Mouse (Mus musculus): ENCODE results near the gene Cenpp. TPM values are rescaled to one million over a fixed set of nuclear protein-coding genes. Genes with fewer than 3 reads are reported as not detected.
A peak's percentile ranks its signal among the peaks of the same experiment; 100 is the strongest.

Gene Cenpp
- total and polyA plus RNA-seq, 2 experiments from 2014 or later = 2.1 to 16.2 TPM

DNA sequence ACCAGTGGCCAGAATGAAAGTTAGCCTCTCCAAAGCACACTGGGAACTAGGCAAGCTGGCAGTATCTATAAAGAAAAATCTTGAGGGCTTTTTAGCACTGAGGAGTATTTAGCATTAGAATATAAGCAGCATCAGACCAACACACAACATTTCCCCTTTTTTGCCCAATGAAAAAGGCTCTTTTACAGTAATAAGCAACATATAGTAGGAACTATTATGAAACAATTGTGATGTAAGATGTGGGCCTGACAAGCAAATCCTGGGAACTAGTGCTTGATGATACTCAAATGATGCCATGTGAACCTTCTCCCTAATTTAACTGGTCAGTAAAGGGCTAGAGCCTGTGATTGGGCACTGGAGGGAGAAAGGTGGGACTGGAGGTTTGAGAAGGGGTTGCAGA lies 24.4 kb downstream of the Cenpp start:
- TF ChIP-seq CTCF (IDR thresholded peaks at IDR 0.05; ENCODE audit: low read depth) (no peak), EP300 (IDR thresholded peaks at IDR 0.05; ENCODE audit: low read depth) (no peak)
- Histone ChIP-seq H3K27me3 (ENCODE audit: control insufficient read depth, insufficient read depth, low read length) (no peaks in the 10 kb centered on the region), H3K36me3 (replicated peaks; ENCODE audit: control insufficient read depth, insufficient read depth, low read length) (0 out of 2 replicates have a peak, but pooled peaks cover 3% of the 10 kb centered on the region), H3K27ac (ENCODE audit: low read depth) (no peak overlapping the region), H3K9me3 (replicated peaks; ENCODE audit: control insufficient read depth, low read length) (no peaks in the 10 kb centered on the region), H3K4me1 (ENCODE audit: control insufficient read depth, insufficient read depth) (no peaks in the 10 kb centered on the region), H3K4me3 (ENCODE audit: low read depth, low read length) (no peak overlapping the region), H3K9ac (replicated peaks; ENCODE audit: low read depth, low read length) (no peak overlapping the region), H3K4me2 (ENCODE audit: low read depth, low read length) (no peak overlapping the region)
- ATAC-seq (ENCODE audit: insufficient read depth, low read depth) (no peak), DNase-seq (ENCODE audit: low spot score) (no peak)

DNA sequence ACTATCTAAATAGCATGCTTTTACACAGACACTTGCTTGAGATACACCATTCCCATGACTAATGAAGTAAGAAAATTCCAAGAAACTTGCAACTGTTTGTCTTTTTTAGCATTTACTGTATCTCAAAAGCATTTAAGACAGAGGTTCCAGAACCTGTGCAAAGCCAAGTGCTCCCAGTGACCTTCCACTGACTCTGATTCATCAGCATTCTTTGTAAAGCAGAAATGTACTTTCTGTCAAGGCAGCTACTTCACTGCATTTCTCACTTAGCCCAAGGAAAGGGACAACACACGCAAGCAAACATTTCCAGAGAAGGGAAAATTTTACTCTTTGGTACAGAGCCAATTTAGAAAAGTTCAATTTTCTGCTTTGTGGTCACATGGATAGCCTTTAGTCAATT lies 29.4 kb downstream of the Cenpp start:
- H3K9ac ChIP-seq (replicated peaks; ENCODE audit: low read depth, low read length) = no peak overlapping the region
- H3K4me2 ChIP-seq (ENCODE audit: low read depth, low read length) = no peak overlapping the region
- WGBS = 73% methylated on average over 1 of the region's 1 CpGs

DNA sequence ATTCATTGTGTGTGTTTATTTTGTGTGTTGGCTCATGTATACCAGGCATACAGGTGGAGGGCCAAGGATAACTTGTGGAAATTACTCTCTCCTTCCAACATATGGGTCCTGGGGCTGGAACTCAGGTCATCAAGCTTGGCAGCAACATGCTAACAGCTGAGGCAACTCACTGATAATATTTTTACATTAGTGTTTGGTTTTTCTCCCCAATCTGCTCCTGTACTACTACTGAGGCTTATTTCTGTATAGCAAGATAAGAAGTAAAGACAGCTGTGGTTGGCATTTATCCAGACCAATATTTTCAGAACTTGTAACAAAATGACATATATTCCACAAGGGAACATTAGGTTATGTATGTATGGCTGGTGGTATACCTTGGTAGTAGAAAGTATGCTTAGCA lies 34.2 kb downstream of the Cenpp start:
- TF ChIP-seq EP300 (IDR thresholded peaks at IDR 0.05; ENCODE audit: low read depth) (no peak), CTCF (IDR thresholded peaks at IDR 0.05; ENCODE audit: low read depth) (no peak)
- Histone ChIP-seq H3K36me3 (replicated peaks; ENCODE audit: control insufficient read depth, insufficient read depth, low read length) (peaks cover 11% of the 10 kb centered on the region; the same call in 1 of the 2 replicates), H3K4me3 (ENCODE audit: low read depth, low read length) (no peak overlapping the region), H3K9me3 (replicated peaks; ENCODE audit: control insufficient read depth, low read length) (no peaks in the 10 kb centered on the region), H3K4me2 (ENCODE audit: low read depth, low read length) (no peak overlapping the region), H3K4me1 (ENCODE audit: control insufficient read depth, insufficient read depth) (no peaks in the 10 kb centered on the region), H3K27ac (ENCODE audit: low read depth) (no peak overlapping the region), H3K27me3 (ENCODE audit: control insufficient read depth, insufficient read depth, low read length) (no peaks in the 10 kb centered on the region), H3K9ac (replicated peaks; ENCODE audit: low read depth, low read length) (no peak overlapping the region)
- DNase-seq (ENCODE audit: low spot score) = no peak
- no peak for ATAC-seq (ENCODE audit: insufficient read depth, low read depth)

More for the DNA sequence above, 29.4 kb downstream of the Cenpp start:
- TF ChIP-seq CTCF (IDR thresholded peaks at IDR 0.05; ENCODE audit: low read depth) = no peak
- no peak for TF ChIP-seq EP300 (IDR thresholded peaks at IDR 0.05; ENCODE audit: low read depth)
- H3K4me1 ChIP-seq (ENCODE audit: control insufficient read depth, insufficient read depth) = no peaks in the 10 kb centered on the region
- no peaks in the 10 kb centered on the region for H3K27me3 ChIP-seq (ENCODE audit: control insufficient read depth, insufficient read depth, low read length)
- no peak overlapping the region for H3K27ac ChIP-seq (ENCODE audit: low read depth)
- ATAC-seq (ENCODE audit: insufficient read depth, low read depth) = no peak
- no peak overlapping the region for H3K4me3 ChIP-seq (ENCODE audit: low read depth, low read length)
- DNase-seq (ENCODE audit: low spot score) = no peak
- 0 out of 2 replicates have a peak, but pooled peaks cover 9% of the 10 kb centered on the region for H3K36me3 ChIP-seq (replicated peaks; ENCODE audit: control insufficient read depth, insufficient read depth, low read length)
- no peaks in the 10 kb centered on the region for H3K9me3 ChIP-seq (replicated peaks; ENCODE audit: control insufficient read depth, low read length)

DNA sequence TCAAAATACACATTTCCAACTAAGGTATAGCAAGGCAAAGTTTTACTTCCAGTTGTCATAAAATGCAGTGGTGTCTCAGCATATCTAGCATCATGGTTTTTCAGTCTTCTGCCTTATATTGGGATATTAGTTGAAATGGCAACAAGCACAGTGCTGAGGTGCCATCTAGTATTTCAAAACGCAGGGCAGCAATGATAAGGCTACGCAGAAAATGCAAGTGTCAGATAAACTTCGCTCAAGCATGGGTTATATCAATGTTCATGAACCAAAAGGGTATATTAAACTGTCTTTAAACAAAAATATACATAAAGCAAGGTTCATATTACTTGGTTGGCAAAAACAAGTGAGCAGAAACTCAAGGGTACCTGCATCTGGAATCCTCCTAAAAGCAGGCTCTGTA lies 35.6 kb downstream of the Cenpp start:
- no peak for TF ChIP-seq EP300 (IDR thresholded peaks at IDR 0.05; ENCODE audit: low read depth)
- TF ChIP-seq CTCF (IDR thresholded peaks at IDR 0.05; ENCODE audit: low read depth) = no peak
- no peak overlapping the region for H3K27ac ChIP-seq (ENCODE audit: low read depth)
- H3K9me3 ChIP-seq (replicated peaks; ENCODE audit: control insufficient read depth, low read length) = no peaks in the 10 kb centered on the region
- ATAC-seq (ENCODE audit: insufficient read depth, low read depth) = no peak
- H3K36me3 ChIP-seq (replicated peaks; ENCODE audit: control insufficient read depth, insufficient read depth, low read length) = peaks cover 11% of the 10 kb centered on the region; the same call in 1 of the 2 replicates
- no peak overlapping the region for H3K4me3 ChIP-seq (ENCODE audit: low read depth, low read length)
- H3K9ac ChIP-seq (replicated peaks; ENCODE audit: low read depth, low read length) = no peak overlapping the region
- no peaks in the 10 kb centered on the region for H3K4me1 ChIP-seq (ENCODE audit: control insufficient read depth, insufficient read depth)
- no peaks in the 10 kb centered on the region for H3K27me3 ChIP-seq (ENCODE audit: control insufficient read depth, insufficient read depth, low read length)
- H3K4me2 ChIP-seq (ENCODE audit: low read depth, low read length) = no peak overlapping the region
- DNase-seq (ENCODE audit: low spot score) = no peak
- 82% methylated on average over 3 of the region's 3 CpGs for WGBS

DNA sequence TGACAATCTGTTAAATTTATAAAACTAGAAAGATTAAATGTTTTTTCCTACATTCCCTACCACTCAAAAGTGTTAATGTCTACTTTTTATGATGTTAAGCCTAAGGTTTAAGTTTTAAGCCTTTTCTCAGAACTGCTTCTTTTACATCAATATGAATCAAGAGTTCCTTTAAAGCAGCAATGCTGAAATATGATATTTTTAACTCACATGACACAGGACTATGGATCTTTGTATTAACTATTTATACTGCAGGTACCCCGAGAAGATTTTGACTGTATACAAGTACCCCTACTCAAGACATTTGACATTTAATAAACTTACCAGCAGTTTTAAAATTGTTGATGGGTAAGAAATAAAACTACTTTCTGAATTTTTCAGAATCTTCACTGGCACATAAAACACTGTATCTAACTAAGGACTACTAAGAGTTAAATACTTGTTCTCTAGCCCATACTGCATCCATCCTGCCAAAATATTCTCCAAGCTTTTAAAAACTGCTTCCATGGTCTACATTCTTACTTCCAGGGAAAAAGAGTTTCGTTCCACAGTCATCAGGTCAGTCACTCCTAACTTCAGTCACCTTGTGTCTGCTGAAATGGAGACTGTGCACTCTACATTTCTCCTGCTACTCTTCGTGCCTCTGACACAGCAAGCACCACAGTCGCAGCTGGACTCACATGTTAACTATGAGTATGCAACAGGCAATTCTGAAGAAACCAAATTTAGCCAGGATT lies 43.8 kb downstream of the Cenpp start:
- Histone ChIP-seq H3K4me2 (ENCODE audit: low read depth, low read length) (peak overlapping the region; percentile 47), H3K27me3 (ENCODE audit: control insufficient read depth, insufficient read depth, low read length) (no peaks in the 10 kb centered on the region), H3K4me3 (ENCODE audit: low read depth, low read length) (peak overlapping the region; percentile 20), H3K4me1 (ENCODE audit: control insufficient read depth, insufficient read depth) (peaks cover 5% of the 10 kb centered on the region; the same call in 1 of the 2 replicates), H3K27ac (ENCODE audit: low read depth) (0 out of 2 replicates have a peak overlapping the region, but pooled peaks have one; percentile 46), H3K36me3 (replicated peaks; ENCODE audit: control insufficient read depth, insufficient read depth, low read length) (no peaks in the 10 kb centered on the region; the same call in 1 of the 2 replicates), H3K9me3 (replicated peaks; ENCODE audit: control insufficient read depth, low read length) (no peaks in the 10 kb centered on the region), H3K9ac (replicated peaks; ENCODE audit: low read depth, low read length) (no peak overlapping the region; the same call in 1 of the 2 replicates)
- ATAC-seq (ENCODE audit: insufficient read depth, low read depth) (no peak), DNase-seq (ENCODE audit: low spot score) (no peak)
- WGBS = 37% methylated on average over 4 of the region's 4 CpGs
- TF ChIP-seq CTCF (IDR thresholded peaks at IDR 0.05; ENCODE audit: low read depth) = no peak
- no peak for TF ChIP-seq EP300 (IDR thresholded peaks at IDR 0.05; ENCODE audit: low read depth)
